Mouse (Mus musculus): ENCODE measurements at regions not wholly inside any gene's neighbourhood (a gene's known extent, or its start where the extent isn't known, plus 50 kb on each side); places are given as distances from the start of the nearest gene placed in this dataset.

- TF ChIP-seq NRF1 (IDR thresholded peaks at IDR 0.05; ENCODE audit: low read depth, low read length) (no peak), CTCF (conservative IDR thresholded peaks at IDR 0.05 in 1 of 2, IDR thresholded peaks at IDR 0.05 in 1 of 2; ENCODE audit: low read depth in 2 of 2, low read length in 2 of 2) (no peak), POLR2A (IDR thresholded peaks at IDR 0.05; ENCODE audit: low read depth, low read length) (no peak), TCF12 (IDR thresholded peaks at IDR 0.05; ENCODE audit: low read depth, low read length) (no peak), SMC3 (IDR thresholded peaks at IDR 0.05; ENCODE audit: low read depth, low read length) (no peak), ZNF384 (IDR thresholded peaks at IDR 0.05; ENCODE audit: low read depth, low read length) (no peak), ZC3H11A (IDR thresholded peaks at IDR 0.05; ENCODE audit: low read depth, low read length) (no peak), MEF2A (IDR thresholded peaks at IDR 0.05; ENCODE audit: borderline replicate concordance, low read depth, low read length) (no peak), RCOR1 (conservative IDR thresholded peaks at IDR 0.05; ENCODE audit: low read depth, low read length) (no peak), KAT2A (IDR thresholded peaks at IDR 0.05; ENCODE audit: insufficient replicate concordance, low read length) (no peak), RAD21 (IDR thresholded peaks at IDR 0.05; ENCODE audit: low read depth, low read length) (no peak)
These were observed 113.8 kb upstream of the Spdye4c start for GRCm38 (mm10) chr2:128477242-128477641.

All from CH12.LX (cell line).